13 mouse cellular contexts compared by ENCODE assay signal in the genomic region with DNA sequence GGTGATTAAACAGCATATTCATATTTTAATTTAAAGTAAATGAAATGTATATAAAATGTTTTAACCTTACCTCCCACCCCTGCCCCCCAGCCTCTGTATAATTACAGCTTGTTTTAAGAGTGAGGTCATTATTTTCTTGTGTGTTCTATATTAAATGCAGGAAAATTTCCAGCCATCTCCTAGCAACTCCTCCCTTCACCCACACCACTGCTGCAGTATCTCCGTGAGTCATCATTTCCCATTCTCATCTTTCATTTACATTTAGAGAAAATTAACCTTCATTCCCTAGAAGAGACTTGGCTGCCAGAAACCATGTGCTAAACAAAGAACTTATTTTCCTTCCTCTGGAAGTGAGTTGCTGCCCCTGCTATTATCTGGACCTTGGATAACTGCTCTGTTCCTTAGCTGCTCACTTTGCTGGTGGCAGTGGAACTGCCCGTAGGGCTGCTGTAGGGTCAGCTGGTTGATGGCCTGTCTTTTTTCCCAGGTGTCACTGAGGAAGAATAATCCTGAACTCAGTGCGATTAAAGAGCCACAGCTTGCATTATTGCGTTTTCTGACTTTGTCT.
DNase-seq lines count a peak whose midpoint lies in the region; ATAC-seq and TF ChIP-seq lines count a peak whose summit lies in the region.
"Had no signal": no experiment of that assay in that cellular context is flagged by ENCODE, and none has a peak within 500 bp of the region (broad histone marks: within the 10 kb centered on the region; RNA-seq: fewer than 3 reads in every experiment).

No protein-coding gene starts in this region.

- no peaks in the 10 kb centered on the region for H3K27me3 ChIP-seq in heart, embryonic 15.5 days
- H3K27me3 ChIP-seq in heart, embryonic 11.5 days (ENCODE audit: control insufficient read depth, insufficient read depth, low read length) = no peaks in the 10 kb centered on the region
- no peaks in the 10 kb centered on the region for H3K27me3 ChIP-seq in hindbrain, postnatal 0 days (ENCODE audit: insufficient read depth, low read length)
- H3K27me3 ChIP-seq: neural tube, embryonic 12.5 days had no signal

- no peak overlapping the region for H3K9ac ChIP-seq in heart, embryonic 15.5 days
- H3K9ac ChIP-seq in heart, embryonic 11.5 days (ENCODE audit: low read depth, low read length) = no peak overlapping the region
- no peak overlapping the region for H3K9ac ChIP-seq in hindbrain, postnatal 0 days (replicated peaks; ENCODE audit: low read length)
- H3K9ac ChIP-seq: neural tube, embryonic 12.5 days had no signal

- H3K27ac ChIP-seq in heart, embryonic 15.5 days = no peak overlapping the region
- H3K27ac ChIP-seq in heart, embryonic 11.5 days (ENCODE audit: low read depth, low read length) = no peak overlapping the region
- no peak overlapping the region for H3K27ac ChIP-seq in hindbrain, postnatal 0 days
- H3K27ac ChIP-seq: hindbrain, embryonic 10.5 days; neural tube, embryonic 12.5 days had no signal

- intact Hi-C loops in left cerebral cortex, postnatal 10 days (cut with DNase I) = no loop called here

- 40% methylated on average over 4 of the region's 4 CpGs for WGBS in heart, embryonic 15.5 days
- 47% methylated on average over 4 of the region's 4 CpGs for WGBS in heart, embryonic 11.5 days (ENCODE audit: insufficient replicate concordance)
- WGBS in hindbrain, postnatal 0 days = 48% methylated on average over 4 of the region's 4 CpGs

- no peaks in the 10 kb centered on the region for H3K9me3 ChIP-seq in heart, embryonic 15.5 days (replicated peaks)
- H3K9me3 ChIP-seq in heart, embryonic 11.5 days (replicated peaks; ENCODE audit: control insufficient read depth, low read length) = no peaks in the 10 kb centered on the region
- no peaks in the 10 kb centered on the region for H3K9me3 ChIP-seq in hindbrain, postnatal 0 days (ENCODE audit: low read length)
- H3K9me3 ChIP-seq: hindbrain, embryonic 10.5 days; neural tube, embryonic 12.5 days had no signal

- H3K4me3 ChIP-seq in heart, embryonic 15.5 days = no peak overlapping the region
- H3K4me3 ChIP-seq in heart, embryonic 11.5 days (ENCODE audit: low read depth, low read length) = no peak overlapping the region
- H3K4me3 ChIP-seq in hindbrain, postnatal 0 days (ENCODE audit: low read length) = no peak overlapping the region
- H3K4me3 ChIP-seq: hindbrain, embryonic 10.5 days; neural tube, embryonic 12.5 days had no signal

- DNase-seq in 3T3-L1 (ENCODE audit: low read depth, low spot score) = peak; percentile 41
- peak; percentile 41 to 67 for DNase-seq in frontal cortex, adult 2 months (ENCODE audit: extremely low spot score in 1 of 2, low spot score in 1 of 2)
- DNase-seq in left cerebral cortex, postnatal 10 days (ENCODE audit: extremely low spot score in 1 of 2, low spot score in 2 of 2) = peak; percentile 9 to 11
- DNase-seq in cerebellum, postnatal 25 days = no peak
- DNase-seq in thymus, adult 18-20 months = no peak
- no peak for DNase-seq in hindbrain, postnatal 0 days (ENCODE audit: low spot score)
- DNase-seq: cerebellum, postnatal 36 days; gastrocnemius, postnatal 10 days had no signal

- H3K4me2 ChIP-seq in heart, embryonic 15.5 days = no peak overlapping the region
- no peak overlapping the region for H3K4me2 ChIP-seq in heart, embryonic 11.5 days
- no peak overlapping the region for H3K4me2 ChIP-seq in hindbrain, postnatal 0 days (ENCODE audit: low read depth, low read length)
- H3K4me2 ChIP-seq: liver, embryonic 11.5 days; neural tube, embryonic 12.5 days had no signal

- ATAC-seq in heart, embryonic 15.5 days (replicated peaks; ENCODE audit: insufficient number of reproducible peaks, insufficient read depth, low FRiP score, low read depth) = 0 out of 2 replicates have a peak, but pooled peaks have one; percentile 35
- no peak for ATAC-seq in heart, embryonic 11.5 days (replicated peaks; ENCODE audit: insufficient number of reproducible peaks, low FRiP score, low TSS enrichment)
- no peak for ATAC-seq in hindbrain, postnatal 0 days

- TF ChIP-seq CTCF in hindbrain, postnatal 0 days (IDR thresholded peaks at IDR 0.05; ENCODE audit: low read depth) = no peak

- H3K4me1 ChIP-seq in heart, embryonic 15.5 days (replicated peaks) = no peaks in the 10 kb centered on the region
- H3K4me1 ChIP-seq in heart, embryonic 11.5 days (ENCODE audit: control insufficient read depth, insufficient read depth, low read length) = no peaks in the 10 kb centered on the region
- no peaks in the 10 kb centered on the region for H3K4me1 ChIP-seq in hindbrain, postnatal 0 days (ENCODE audit: insufficient read depth, low read length)
- H3K4me1 ChIP-seq: hindbrain, embryonic 10.5 days; neural tube, embryonic 12.5 days had no signal

- H3K36me3 ChIP-seq in heart, embryonic 15.5 days = no peaks in the 10 kb centered on the region
- H3K36me3 ChIP-seq in heart, embryonic 11.5 days (ENCODE audit: control insufficient read depth, insufficient read depth, low read length) = no peaks in the 10 kb centered on the region
- H3K36me3 ChIP-seq in hindbrain, postnatal 0 days (ENCODE audit: insufficient read depth, low read length) = no peaks in the 10 kb centered on the region
- H3K36me3 ChIP-seq: hindbrain, embryonic 10.5 days; neural tube, embryonic 12.5 days had no signal

Comparison
In these comparisons a context has a peak if more than half of its experiments do, and no peak if none do; other contexts are left out.
1. DNase-seq: peak in 3T3-L1 (single experiment), frontal cortex, adult 2 months (2 of 2) and left cerebral cortex, postnatal 10 days (2 of 2); none in cerebellum, postnatal 25 days (0 of 2), thymus, adult 18-20 months (0 of 2) and hindbrain, postnatal 0 days (single experiment).